Mouse (Mus musculus): Measurements from ENCODE around the gene Epha8.

The Epha8 gene

GRCm38 (mm10) chr4:136949266-136949989, 7.2 kb downstream of the Epha8 start:
- no peak for DNase-seq

- peak; percentile 62 for DNase-seq
Observed at GRCm38 (mm10) chr4:136945397-136945796, 11.2 kb downstream of the Epha8 start.

- no peak for DNase-seq
Observed at GRCm38 (mm10) chr4:136944558-136945350, 11.9 kb downstream of the Epha8 start.

- no peak for DNase-seq
Observed at GRCm38 (mm10) chr4:136943175-136943574, 13.4 kb downstream of the Epha8 start.

GRCm38 (mm10) chr4:136942761-136943160, 13.9 kb downstream of the Epha8 start:
- no peak for DNase-seq

GRCm38 (mm10) chr4:136937935-136938334, 18.7 kb downstream of the Epha8 start:
- no peak for DNase-seq

GRCm38 (mm10) chr4:136937344-136937743, 19.3 kb downstream of the Epha8 start:
- no peak for DNase-seq

GRCm38 (mm10) chr4:136934746-136935613, 21.6 kb downstream of the Epha8 start:
- no peak for DNase-seq

GRCm38 (mm10) chr4:136930474-136930873, 26.1 kb downstream of the Epha8 start:
- no peak for DNase-seq

GRCm38 (mm10) chr4:136928928-136929327, 27.7 kb downstream of the Epha8 start:
- DNase-seq, result peak; percentile 71

- DNase-seq, result no peak
Observed at GRCm38 (mm10) chr4:136925804-136926203, 30.8 kb downstream of the Epha8 start.

GRCm38 (mm10) chr4:136924529-136924928, 32.1 kb downstream of the Epha8 start:
- peak; percentile 81 for DNase-seq

GRCm38 (mm10) chr4:136919526-136919925, 37.1 kb downstream of the Epha8 start:
- DNase-seq, result no peak

- no peak for DNase-seq
Observed at GRCm38 (mm10) chr4:136918834-136919233, 37.8 kb downstream of the Epha8 start.

- DNase-seq, result no peak
Observed at GRCm38 (mm10) chr4:136917165-136917524, 39.5 kb downstream of the Epha8 start.

- no peak for DNase-seq
Observed at GRCm38 (mm10) chr4:136916359-136917164, 40.1 kb downstream of the Epha8 start.

GRCm38 (mm10) chr4:136912841-136913240, 43.8 kb downstream of the Epha8 start:
- no peak for DNase-seq

GRCm38 (mm10) chr4:136911804-136912203, 44.8 kb downstream of the Epha8 start:
- no peak for DNase-seq

- DNase-seq, result peak; percentile 47
Observed at GRCm38 (mm10) chr4:136911211-136911646, 45.4 kb downstream of the Epha8 start.

- DNase-seq, result no peak
Observed at GRCm38 (mm10) chr4:136907809-136908208, 48.8 kb downstream of the Epha8 start.

- DNase-seq, result peak; percentile 92
Observed at GRCm38 (mm10) chr4:136907033-136907432, 49.6 kb downstream of the Epha8 start.

All from embryo, embryonic 11 days (tissue).